Mouse (Mus musculus) kidney, embryonic 14.5 days (tissue): Measurements from ENCODE around the gene Alox12b. TPM values are rescaled to one million over a fixed set of nuclear protein-coding genes. Genes with fewer than 3 reads are reported as not detected.
A peak's percentile ranks its signal among the peaks of the same experiment; 100 is the strongest.

Experiments
- ATAC-seq: fragments of 200-750 bp; cut with Nextera tagmentation; 2 replicates; pipeline ENCODE4 v1.8.0; 2017; ENCODE audit warnings: moderate number of reproducible peaks, mild to moderate bottlenecking, moderate TSS enrichment, moderate library complexity; ENCODE audit not compliant: low FRiP score, low TSS enrichment
- H3K27ac ChIP-seq: fragments of 300-500 bp; sonication (generic); 2 replicates; pipeline ENCODE4 v1.5.1; 2014; ENCODE audit warnings: low read depth, mild to moderate bottlenecking, low read length, moderate library complexity, mixed read lengths
- H3K27me3 ChIP-seq: fragments of 300-500 bp; sonication (generic); 2 replicates; pipeline ENCODE4 v1.6.1; 2014; ENCODE audit warnings: mild to moderate bottlenecking, low read length; ENCODE audit not compliant: control insufficient read depth, insufficient read depth
- H3K36me3 ChIP-seq: fragments of 300-500 bp; sonication (generic); 2 replicates; pipeline ENCODE4 v1.6.1; 2014; ENCODE audit warnings: low read length, mixed read lengths; ENCODE audit not compliant: control insufficient read depth, insufficient read depth
- H3K4me1 ChIP-seq: fragments of 300-500 bp; sonication (generic); 2 replicates; pipeline ENCODE4 v1.6.1; 2014; ENCODE audit warnings: low read length, mixed read lengths; ENCODE audit not compliant: control insufficient read depth, insufficient read depth
- H3K4me2 ChIP-seq: fragments of 300-500 bp; sonication (generic); replicated peaks from 2 replicates; pipeline ENCODE4 v1.6.1; 2014; ENCODE audit warnings: low read depth, mild to moderate bottlenecking, low read length
- H3K4me3 ChIP-seq: fragments of 300-500 bp; sonication (generic); 2 replicates; pipeline ENCODE4 v1.5.1; 2014; ENCODE audit warnings: mild to moderate bottlenecking, low read length
- H3K9ac ChIP-seq: fragments of 300-500 bp; sonication (generic); 2 replicates; pipeline ENCODE4 v1.6.1; 2014; ENCODE audit warnings: low read depth, mild to moderate bottlenecking, low read length, moderate library complexity
- H3K9me3 ChIP-seq: fragments of 300-500 bp; sonication (generic); 2 replicates; pipeline ENCODE4 v1.6.1; 2016; ENCODE audit warnings: low read length; ENCODE audit not compliant: control insufficient read depth
- WGBS: fragments of 180-500 bp; shearing (Covaris S2); extraction: QIAGEN DNeasy Blood & Tissue Kit; methylation state at CpG from one replicate; pipeline ENCODE4 v1.1.7; 2014; 5-methylcytosine and 5-hydroxymethylcytosine counted together
- polyA plus RNA-seq: library from polyadenylated mRNA; unstranded; fragments of >200 nt; fragmentation: Nextera tagmentation; extraction: Ambion mirVana; gene quantifications from 2 replicates; pipeline ENCODE4 v1.2.1, GENCODE M21; 2014

The Alox12b gene
- polyA plus RNA-seq, 1 experiment from 2014 or later = 0.28 TPM

- Histone ChIP-seq H3K9me3 (no peaks in the 10 kb centered on the region), H3K4me1 (peaks cover 6% of the 10 kb centered on the region; the same call in 1 of the 2 replicates), H3K4me2 (no peak overlapping the region), H3K9ac (no peak overlapping the region), H3K4me3 (no peak overlapping the region), H3K27ac (no peak overlapping the region), H3K36me3 (no peaks in the 10 kb centered on the region), H3K27me3 (peaks cover 4% of the 10 kb centered on the region; the same call in 1 of the 2 replicates)
- WGBS = 93% methylated on average over 3 of the region's 3 CpGs
- no peak for ATAC-seq
Measured at GRCm38 (mm10) chr11:69114621-69115020, 42.2 kb upstream of the Alox12b start.

GRCm38 (mm10) chr11:69116843-69117242, 39.9 kb upstream of the Alox12b start:
- peaks cover 20% of the 10 kb centered on the region; the same call in 1 of the 2 replicates for H3K4me1 ChIP-seq
- H3K4me2 ChIP-seq = peak overlapping the region; percentile 95
- H3K9ac ChIP-seq = no peak overlapping the region
- H3K27me3 ChIP-seq = peaks cover 4% of the 10 kb centered on the region; the same call in 1 of the 2 replicates
- ATAC-seq = no peak
- no peak overlapping the region for H3K27ac ChIP-seq
- WGBS = 38% methylated on average over 5 of the region's 5 CpGs
- no peaks in the 10 kb centered on the region for H3K9me3 ChIP-seq
- H3K36me3 ChIP-seq = no peaks in the 10 kb centered on the region
- no peak overlapping the region; the same call in 1 of the 2 replicates for H3K4me3 ChIP-seq

DNA sequence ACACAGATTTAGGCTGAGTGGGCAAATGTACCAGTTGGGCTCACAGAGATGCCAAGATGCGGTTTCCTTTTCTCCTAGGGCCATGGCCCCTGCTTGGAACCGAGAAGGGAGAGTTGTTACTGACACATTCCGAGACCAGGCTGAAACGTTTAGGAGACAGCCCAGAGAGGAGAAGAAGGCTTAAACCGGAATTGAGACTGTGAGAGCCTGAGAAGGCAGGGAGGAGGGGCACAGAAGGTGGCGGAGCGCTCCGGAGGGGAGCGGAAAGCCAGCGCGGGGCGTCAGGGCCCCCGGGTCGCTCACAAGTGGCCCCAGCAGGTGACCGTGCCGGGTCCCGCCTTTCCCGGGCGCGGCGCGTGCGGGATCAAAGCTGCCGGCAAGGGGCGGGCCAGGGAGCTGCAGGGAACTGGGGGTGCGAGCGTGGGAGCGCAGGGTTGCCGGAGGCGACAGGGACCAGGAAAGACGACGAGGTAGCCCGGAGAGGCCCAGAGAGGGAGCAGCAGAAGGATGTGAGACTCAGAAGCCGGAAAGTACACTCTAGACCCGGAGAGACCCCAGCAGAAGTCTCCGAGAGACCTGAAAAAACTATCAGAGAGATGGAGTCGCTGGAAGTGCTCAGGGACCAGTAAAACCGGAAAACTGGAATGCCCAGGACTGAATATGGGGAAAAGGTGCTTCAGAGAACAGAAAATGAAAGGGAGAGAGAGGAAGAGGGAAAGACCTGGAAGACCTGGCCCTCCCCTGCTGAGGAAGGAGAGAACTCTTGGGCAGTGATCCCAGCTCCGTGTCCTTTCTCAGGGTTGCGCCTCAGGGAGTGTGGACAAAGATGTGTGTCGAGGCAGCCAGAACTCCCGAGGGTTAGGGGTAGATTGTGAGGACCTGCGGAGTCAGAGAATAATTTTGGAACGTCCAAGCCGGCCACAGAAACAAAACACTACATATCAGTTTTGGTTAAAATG, 38.8 kb upstream of the Alox12b start:
- H3K27ac ChIP-seq = peak overlapping the region; percentile 14
- no peaks in the 10 kb centered on the region for H3K9me3 ChIP-seq
- no peak for ATAC-seq
- under 1% methylated on average over 45 of the region's 45 CpGs for WGBS
- peak overlapping the region; percentile 68 for H3K9ac ChIP-seq
- peak overlapping the region; percentile 95 for H3K4me2 ChIP-seq
- no peaks in the 10 kb centered on the region for H3K27me3 ChIP-seq
- H3K4me3 ChIP-seq = peak overlapping the region; percentile 80
- no peaks in the 10 kb centered on the region for H3K36me3 ChIP-seq
- peaks cover 20% of the 10 kb centered on the region; the same call in 1 of the 2 replicates for H3K4me1 ChIP-seq

GRCm38 (mm10) chr11:69118765-69119164, 38.0 kb upstream of the Alox12b start:
- 0 out of 2 replicates have a peak overlapping the region, but pooled peaks have one; percentile 68 for H3K9ac ChIP-seq
- peak overlapping the region; percentile 80 for H3K4me3 ChIP-seq
- no peak overlapping the region for H3K27ac ChIP-seq
- H3K4me1 ChIP-seq = peaks cover 20% of the 10 kb centered on the region; the same call in 1 of the 2 replicates
- WGBS = under 1% methylated on average over 15 of the region's 15 CpGs
- no peak for ATAC-seq
- H3K4me2 ChIP-seq = peak overlapping the region; percentile 95
- no peaks in the 10 kb centered on the region for H3K27me3 ChIP-seq
- no peaks in the 10 kb centered on the region for H3K36me3 ChIP-seq
- no peaks in the 10 kb centered on the region for H3K9me3 ChIP-seq

- no peak overlapping the region for H3K9ac ChIP-seq
- peaks cover 20% of the 10 kb centered on the region; the same call in 1 of the 2 replicates for H3K4me1 ChIP-seq
- H3K4me3 ChIP-seq = peak overlapping the region; percentile 80; the same call in 1 of the 2 replicates
- peak overlapping the region; percentile 95 for H3K4me2 ChIP-seq
- no peak for ATAC-seq
- no peaks in the 10 kb centered on the region for H3K9me3 ChIP-seq
- H3K27ac ChIP-seq = no peak overlapping the region
- H3K27me3 ChIP-seq = no peaks in the 10 kb centered on the region
- 21% methylated on average over 14 of the region's 14 CpGs for WGBS
- no peaks in the 10 kb centered on the region for H3K36me3 ChIP-seq
Measured at GRCm38 (mm10) chr11:69119446-69120155, 37.2 kb upstream of the Alox12b start.

DNA sequence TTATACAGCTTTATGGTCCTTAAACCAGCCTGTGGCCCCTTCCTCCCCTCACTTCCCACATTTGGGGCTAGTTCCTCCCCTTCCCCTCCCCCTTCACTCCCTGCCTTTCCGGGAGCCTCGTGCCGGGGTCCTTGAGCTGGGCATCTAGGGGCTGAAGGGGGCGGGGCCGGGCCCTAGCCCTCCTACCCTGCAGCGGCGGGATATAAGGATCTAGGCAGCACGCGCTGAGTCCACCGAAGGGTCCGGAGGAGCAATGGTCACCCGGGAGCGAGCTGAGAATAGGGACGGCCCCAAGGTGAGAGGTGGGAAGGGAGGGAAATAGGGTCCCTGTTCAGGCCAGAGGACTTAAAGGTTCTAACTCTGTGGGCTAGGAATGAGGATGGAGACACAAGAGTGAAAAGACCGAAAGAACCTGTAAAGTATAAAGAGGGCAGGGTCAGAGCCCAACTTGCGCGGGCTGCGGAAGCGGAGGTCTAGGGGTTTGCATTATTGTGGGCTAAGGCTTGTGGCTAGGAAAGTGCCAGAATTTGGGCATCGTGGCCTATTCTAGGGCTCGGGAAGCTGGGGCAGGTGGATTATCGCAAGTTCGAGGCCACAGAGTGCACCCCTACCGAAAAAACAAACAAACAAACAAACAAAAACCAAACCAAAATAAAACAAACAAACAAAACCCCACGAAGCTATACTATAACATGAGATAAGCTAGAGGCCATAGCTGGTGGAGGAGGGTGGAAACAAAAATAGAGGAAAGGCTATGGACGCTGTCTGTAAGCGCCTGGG, 36.4 kb upstream of the Alox12b start, which contains the start of gene Hes7:
TSS of gene Hes7 (plus strand) at position 184 of the 780 bp plus-strand sequence.
- no peaks in the 10 kb centered on the region for H3K36me3 ChIP-seq
- WGBS = 2% methylated on average over 27 of the region's 27 CpGs
- H3K9ac ChIP-seq = peak within 1 kb of the TSS; percentile 62
- no peaks in the 10 kb centered on the region for H3K9me3 ChIP-seq
- no peak within 1 kb of the TSS for H3K27ac ChIP-seq
- peak within 1 kb of the TSS; percentile 80 for H3K4me3 ChIP-seq
- peaks cover 20% of the 10 kb centered on the region; the same call in 1 of the 2 replicates for H3K4me1 ChIP-seq
- peak within 1 kb of the TSS; percentile 95 for H3K4me2 ChIP-seq
- ATAC-seq = no peak
- no peaks in the 10 kb centered on the region for H3K27me3 ChIP-seq

DNA sequence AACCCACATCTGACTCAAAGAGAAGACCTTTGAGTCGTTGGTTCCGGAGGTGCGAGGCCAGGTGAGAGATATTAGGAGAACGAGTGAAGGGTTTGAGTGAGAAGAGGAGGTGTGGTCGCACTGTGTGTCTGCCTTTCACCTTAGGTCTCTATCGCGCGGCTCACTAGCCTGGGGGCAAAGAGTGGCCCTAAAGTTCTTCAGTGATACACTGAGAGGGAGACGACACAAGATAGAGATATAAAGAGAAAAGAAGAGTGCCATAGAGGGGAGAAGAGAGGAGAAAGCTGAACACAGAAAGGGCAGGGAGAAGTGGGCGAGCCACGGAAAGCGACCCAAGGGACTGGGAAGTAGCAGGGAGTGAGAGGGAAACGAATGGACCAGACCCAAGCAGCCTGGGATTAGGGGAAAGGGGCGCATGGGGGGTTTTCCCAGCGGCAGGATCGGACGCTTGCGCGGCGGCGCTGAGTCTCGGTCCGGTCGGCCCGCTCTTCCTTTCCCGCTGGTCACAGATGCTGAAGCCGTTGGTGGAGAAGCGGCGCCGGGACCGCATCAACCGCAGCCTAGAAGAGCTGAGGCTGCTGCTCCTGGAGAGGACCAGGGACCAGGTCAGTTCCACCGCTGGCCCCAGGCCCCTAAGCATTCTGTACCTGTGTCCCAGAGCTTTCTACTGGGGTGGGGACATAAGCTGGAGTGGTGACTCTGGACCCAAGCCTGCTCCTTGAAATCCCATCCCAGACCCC, 35.6 kb upstream of the Alox12b start:
- peak overlapping the region; percentile 80 for H3K4me3 ChIP-seq
- no peak overlapping the region for H3K27ac ChIP-seq
- peaks cover 26% of the 10 kb centered on the region; the same call in 1 of the 2 replicates for H3K4me1 ChIP-seq
- WGBS = under 1% methylated on average over 33 of the region's 33 CpGs
- no peaks in the 10 kb centered on the region for H3K27me3 ChIP-seq
- peak overlapping the region; percentile 95 for H3K4me2 ChIP-seq
- no peaks in the 10 kb centered on the region for H3K9me3 ChIP-seq
- ATAC-seq = no peak
- H3K36me3 ChIP-seq = no peaks in the 10 kb centered on the region
- peak overlapping the region; percentile 62 for H3K9ac ChIP-seq
